Mouse (Mus musculus) heart, embryonic 15.5 days (tissue): Measurements from ENCODE around the gene Scaf11. TPM values are rescaled to one million over a fixed set of nuclear protein-coding genes. Genes with fewer than 3 reads are reported as not detected.

ENCODE experiments used
- ATAC-seq: fragments of 200-750 bp; cut with Nextera tagmentation; replicated peaks from 2 replicates; pipeline ENCODE4 v1.8.0; 2017; ENCODE audit warnings: low read depth, moderate TSS enrichment; ENCODE audit not compliant: insufficient number of reproducible peaks, insufficient read depth, low FRiP score
- H3K27ac ChIP-seq: fragments of 300-500 bp; sonication (generic); 2 replicates; pipeline ENCODE4 v1.5.1; 2015; ENCODE audit warnings: mild to moderate bottlenecking, inconsistent platforms
- H3K27me3 ChIP-seq: fragments of 300-500 bp; sonication (generic); 2 replicates; pipeline ENCODE4 v1.6.1; 2015; ENCODE audit warnings: inconsistent platforms
- H3K36me3 ChIP-seq: fragments of 300-500 bp; sonication (generic); 2 replicates; pipeline ENCODE4 v1.6.1; 2015; ENCODE audit warnings: mild to moderate bottlenecking, inconsistent platforms
- H3K4me1 ChIP-seq: fragments of 300-500 bp; sonication (generic); replicated peaks from 2 replicates; pipeline ENCODE4 v1.6.1; 2015; ENCODE audit warnings: inconsistent platforms
- H3K4me2 ChIP-seq: fragments of 300-500 bp; sonication (generic); 2 replicates; pipeline ENCODE4 v1.6.1; 2015; ENCODE audit warnings: inconsistent platforms, mild to moderate bottlenecking, moderate library complexity
- H3K4me3 ChIP-seq: fragments of 300-500 bp; sonication (generic); 2 replicates; pipeline ENCODE4 v1.5.1; 2015; ENCODE audit warnings: mild to moderate bottlenecking, inconsistent platforms
- H3K9ac ChIP-seq: fragments of 300-500 bp; sonication (generic); 2 replicates; pipeline ENCODE4 v1.6.1; 2015; ENCODE audit warnings: mild to moderate bottlenecking, inconsistent platforms
- H3K9me3 ChIP-seq: fragments of 300-500 bp; sonication (generic); replicated peaks from 2 replicates; pipeline ENCODE4 v1.6.1; 2016; ENCODE audit warnings: inconsistent platforms
- WGBS: fragments of 180-500 bp; shearing (Covaris S2); methylation state at CpG from one replicate; pipeline ENCODE4 v1.1.7; 2015; ENCODE audit warnings: mixed read lengths; 5-methylcytosine and 5-hydroxymethylcytosine counted together
- polyA plus RNA-seq: library from polyadenylated mRNA; unstranded; fragments of >200 nt; fragmentation: Nextera tagmentation; extraction: Ambion mirVana; gene quantifications from 2 replicates; pipeline ENCODE4 v1.2.1, GENCODE M21; 2015

Gene Scaf11
- polyA plus RNA-seq, 1 experiment from 2014 or later, result 55.1 TPM

GRCm38 (mm10) chr15:96462611-96463010, 2.0 kb upstream of the Scaf11 start:
- 88% methylated on average over 3 of the region's 3 CpGs for WGBS
- peaks cover 32% of the 10 kb centered on the region for H3K4me1 ChIP-seq
- H3K4me2 ChIP-seq, result peak overlapping the region; percentile 86; the same call in 1 of the 2 replicates
- H3K9me3 ChIP-seq, result no peaks in the 10 kb centered on the region
- no peak for ATAC-seq
- no peak overlapping the region for H3K9ac ChIP-seq
- no peaks in the 10 kb centered on the region for H3K36me3 ChIP-seq
- H3K27ac ChIP-seq, result no peak overlapping the region
- no peak overlapping the region for H3K4me3 ChIP-seq
- no peaks in the 10 kb centered on the region for H3K27me3 ChIP-seq

GRCm38 (mm10) chr15:96461541-96462512, 1.2 kb upstream of the Scaf11 start:
- H3K4me2 ChIP-seq, result peak overlapping the region; percentile 86
- H3K27me3 ChIP-seq, result no peaks in the 10 kb centered on the region
- H3K27ac ChIP-seq, result peak overlapping the region; percentile 99
- peak overlapping the region; percentile 87 for H3K4me3 ChIP-seq
- H3K4me1 ChIP-seq, result peaks cover 36% of the 10 kb centered on the region
- no peaks in the 10 kb centered on the region for H3K36me3 ChIP-seq
- 12% methylated on average over 22 of the region's 22 CpGs for WGBS
- no peaks in the 10 kb centered on the region for H3K9me3 ChIP-seq
- ATAC-seq, result peak; percentile 7; the same call in 1 of the 2 replicates
- H3K9ac ChIP-seq, result peak overlapping the region; percentile 81

GRCm38 (mm10) chr15:96460451-96460729, 253 bp downstream of the Scaf11 start:
- H3K9me3 ChIP-seq, result no peaks in the 10 kb centered on the region
- no peak for ATAC-seq
- peak overlapping the region; percentile 87 for H3K4me3 ChIP-seq
- H3K36me3 ChIP-seq, result no peaks in the 10 kb centered on the region
- H3K27me3 ChIP-seq, result no peaks in the 10 kb centered on the region
- H3K27ac ChIP-seq, result peak overlapping the region; percentile 100
- H3K4me1 ChIP-seq, result peaks cover 48% of the 10 kb centered on the region
- peak overlapping the region; percentile 95 for H3K9ac ChIP-seq
- peak overlapping the region; percentile 67 for H3K4me2 ChIP-seq
- WGBS, result 0% methylated on average over 32 of the region's 50 CpGs

- peak overlapping the region; percentile 67 for H3K4me2 ChIP-seq
- WGBS, result under 1% methylated on average over 65 of the region's 71 CpGs
- H3K27me3 ChIP-seq, result no peaks in the 10 kb centered on the region
- peak; percentile 34 for ATAC-seq
- peak overlapping the region; percentile 100 for H3K27ac ChIP-seq
- no peaks in the 10 kb centered on the region for H3K9me3 ChIP-seq
- H3K9ac ChIP-seq, result peak overlapping the region; percentile 95
- no peaks in the 10 kb centered on the region for H3K36me3 ChIP-seq
- peaks cover 44% of the 10 kb centered on the region for H3K4me1 ChIP-seq
- H3K4me3 ChIP-seq, result peak overlapping the region; percentile 87
Observed at GRCm38 (mm10) chr15:96459741-96460450, 747 bp downstream of the Scaf11 start.

- Histone ChIP-seq H3K4me2 (no peak overlapping the region), H3K27ac (no peak overlapping the region), H3K4me1 (peaks cover 46% of the 10 kb centered on the region), H3K9ac (no peak overlapping the region), H3K27me3 (no peaks in the 10 kb centered on the region), H3K36me3 (no peaks in the 10 kb centered on the region), H3K9me3 (no peaks in the 10 kb centered on the region), H3K4me3 (no peak overlapping the region)
- no peak for ATAC-seq
- 93% methylated on average over 3 of the region's 3 CpGs for WGBS
Observed at GRCm38 (mm10) chr15:96458273-96458672, 2.4 kb downstream of the Scaf11 start.

GRCm38 (mm10) chr15:96457338-96457664, 3.3 kb downstream of the Scaf11 start:
- H3K4me3 ChIP-seq, result no peak overlapping the region
- H3K9ac ChIP-seq, result no peak overlapping the region
- ATAC-seq, result no peak
- no peak overlapping the region for H3K4me2 ChIP-seq
- H3K36me3 ChIP-seq, result no peaks in the 10 kb centered on the region
- WGBS, result 68% methylated on average over 3 of the region's 3 CpGs
- H3K9me3 ChIP-seq, result no peaks in the 10 kb centered on the region
- H3K4me1 ChIP-seq, result peaks cover 41% of the 10 kb centered on the region
- H3K27ac ChIP-seq, result no peak overlapping the region
- no peaks in the 10 kb centered on the region for H3K27me3 ChIP-seq

- Histone ChIP-seq H3K9ac (no peak overlapping the region), H3K9me3 (no peaks in the 10 kb centered on the region), H3K4me1 (peaks cover 36% of the 10 kb centered on the region), H3K27me3 (no peaks in the 10 kb centered on the region), H3K4me2 (no peak overlapping the region), H3K27ac (no peak overlapping the region), H3K36me3 (peaks cover 2% of the 10 kb centered on the region; the same call in 1 of the 2 replicates), H3K4me3 (no peak overlapping the region)
- 79% methylated on average over 5 of the region's 5 CpGs for WGBS
- no peak for ATAC-seq
Observed at GRCm38 (mm10) chr15:96456651-96457337, 3.8 kb downstream of the Scaf11 start.

- no peak for ATAC-seq
- H3K9me3 ChIP-seq, result no peaks in the 10 kb centered on the region
- WGBS, result 61% methylated on average over 4 of the region's 4 CpGs
- no peak overlapping the region for H3K4me2 ChIP-seq
- no peak overlapping the region for H3K9ac ChIP-seq
- H3K27ac ChIP-seq, result no peak overlapping the region
- no peak overlapping the region for H3K4me3 ChIP-seq
- peaks cover 33% of the 10 kb centered on the region for H3K4me1 ChIP-seq
- peaks cover 7% of the 10 kb centered on the region for H3K36me3 ChIP-seq
- H3K27me3 ChIP-seq, result no peaks in the 10 kb centered on the region
Observed at GRCm38 (mm10) chr15:96455595-96456214, 4.9 kb downstream of the Scaf11 start.

GRCm38 (mm10) chr15:96453346-96453745, 7.3 kb downstream of the Scaf11 start:
- WGBS, result 84% methylated on average over 1 of the region's 1 CpGs
- H3K36me3 ChIP-seq, result peaks cover 7% of the 10 kb centered on the region
- no peak overlapping the region for H3K9ac ChIP-seq
- no peak overlapping the region for H3K4me3 ChIP-seq
- no peak overlapping the region for H3K4me2 ChIP-seq
- ATAC-seq, result no peak
- H3K27me3 ChIP-seq, result no peaks in the 10 kb centered on the region
- no peaks in the 10 kb centered on the region for H3K9me3 ChIP-seq
- H3K4me1 ChIP-seq, result peaks cover 24% of the 10 kb centered on the region
- H3K27ac ChIP-seq, result no peak overlapping the region

- Histone ChIP-seq H3K9me3 (no peaks in the 10 kb centered on the region), H3K27me3 (no peaks in the 10 kb centered on the region), H3K9ac (no peak overlapping the region), H3K4me1 (no peaks in the 10 kb centered on the region), H3K36me3 (peaks cover 24% of the 10 kb centered on the region), H3K4me2 (no peak overlapping the region), H3K4me3 (no peak overlapping the region), H3K27ac (no peak overlapping the region)
- WGBS, result 85% methylated on average over 7 of the region's 7 CpGs
- no peak for ATAC-seq
Observed at GRCm38 (mm10) chr15:96448656-96449299, 11.9 kb downstream of the Scaf11 start.
